Mouse (Mus musculus) common myeloid progenitor, adult 5-6 weeks (primary cell): ENCODE data around the gene Qars. TPM values are rescaled to one million over a fixed set of nuclear protein-coding genes. Genes with fewer than 3 reads are reported as not detected.
A peak's percentile ranks its signal among the peaks of the same experiment; 100 is the strongest.

Experiments
- ATAC-seq: replicated peaks from 2 replicates; pipeline ENCODE4 v1.8.0; 2016; ENCODE audit warnings: low read depth, mild to moderate bottlenecking, moderate TSS enrichment, inconsistent platforms; ENCODE audit not compliant: poor library complexity, severe bottlenecking
- total RNA-seq: library from RNA; stranded (forward); fragments of 200-1000, 187-1606 nt; gene quantifications from 2 replicates; pipeline ENCODE4 v1.2.3, GENCODE M21; 2017

Gene Qars
- total RNA-seq, 1 experiment from 2014 or later, result 149 TPM

GRCm38 (mm10) chr9:108485301-108485875, 22.1 kb upstream of the Qars start:
- ATAC-seq, result no peak

GRCm38 (mm10) chr9:108486973-108487530, 20.5 kb upstream of the Qars start:
- no peak for ATAC-seq

- no peak for ATAC-seq
These were observed 19.1 kb upstream of the Qars start for GRCm38 (mm10) chr9:108488403-108488802.

- no peak for ATAC-seq
These were observed 18.3 kb upstream of the Qars start for GRCm38 (mm10) chr9:108489215-108489614.

- no peak for ATAC-seq
These were observed 17.6 kb upstream of the Qars start for GRCm38 (mm10) chr9:108489702-108490558.

GRCm38 (mm10) chr9:108490559-108491285, 16.8 kb upstream of the Qars start, which contains the start of gene Usp19:
Gene Usp19, plus strand, starts transcription at chr9:108490602.
- ATAC-seq, result peak; percentile 88

- ATAC-seq, result no peak
These were observed 16.3 kb upstream of the Qars start for GRCm38 (mm10) chr9:108491286-108491580.

GRCm38 (mm10) chr9:108492043-108492750, 15.3 kb upstream of the Qars start:
- ATAC-seq, result peak; percentile 72

GRCm38 (mm10) chr9:108493246-108493645, 14.3 kb upstream of the Qars start:
- no peak for ATAC-seq

- no peak for ATAC-seq
These were observed 13.2 kb upstream of the Qars start for GRCm38 (mm10) chr9:108494146-108494825.

- ATAC-seq, result no peak
These were observed 12.6 kb upstream of the Qars start for GRCm38 (mm10) chr9:108494905-108495304.

- ATAC-seq, result no peak
These were observed 8.3 kb upstream of the Qars start for GRCm38 (mm10) chr9:108499231-108499630.

GRCm38 (mm10) chr9:108499943-108500342, 7.6 kb upstream of the Qars start:
- no peak for ATAC-seq

GRCm38 (mm10) chr9:108506901-108507300, 605 bp upstream of the Qars start:
- ATAC-seq, result no peak

- ATAC-seq, result no peak
These were observed 1.3 kb downstream of the Qars start for GRCm38 (mm10) chr9:108508776-108509175.

GRCm38 (mm10) chr9:108516380-108517251, 9.1 kb downstream of the Qars start, which contains the start of gene Qrich1:
Gene Qrich1, plus strand, starts transcription at chr9:108516806.
- ATAC-seq, result peak; percentile 92

- peak; percentile 27 for ATAC-seq
These were observed 9.9 kb downstream of the Qars start for GRCm38 (mm10) chr9:108517253-108517930.

- ATAC-seq, result peak; percentile 38
These were observed 10.4 kb downstream of the Qars start for GRCm38 (mm10) chr9:108517931-108518332.
